Mouse (Mus musculus) midbrain, embryonic 12.5 days (tissue): ENCODE data around the gene Selenoh. TPM values are rescaled to one million over a fixed set of nuclear protein-coding genes. Genes with fewer than 3 reads are reported as not detected.

Source experiments
- ATAC-seq: fragments of 200-750 bp; cut with Nextera tagmentation; 2 replicates; pipeline ENCODE4 v1.8.0; 2017; ENCODE audit warnings: low read depth, moderate TSS enrichment, moderate library complexity; ENCODE audit not compliant: low FRiP score
- H3K27ac ChIP-seq: fragments of 300-500 bp; sonication (generic); replicated peaks from 2 replicates; pipeline ENCODE4 v1.5.1; 2016; ENCODE audit warnings: mild to moderate bottlenecking
- H3K27me3 ChIP-seq: fragments of 300-500 bp; sonication (generic); 2 replicates; pipeline ENCODE4 v1.6.1; 2016; ENCODE audit warnings: mild to moderate bottlenecking
- H3K36me3 ChIP-seq: fragments of 300-500 bp; sonication (generic); 2 replicates; pipeline ENCODE4 v1.6.1; 2016
- H3K4me1 ChIP-seq: fragments of 300-500 bp; sonication (generic); 2 replicates; pipeline ENCODE4 v1.6.1; 2016
- H3K4me2 ChIP-seq: fragments of 300-500 bp; sonication (generic); replicated peaks from 2 replicates; pipeline ENCODE4 v1.6.1; 2016; ENCODE audit warnings: mild to moderate bottlenecking, moderate library complexity
- H3K4me3 ChIP-seq: fragments of 300-500 bp; sonication (generic); 2 replicates; pipeline ENCODE4 v1.5.1; 2016; ENCODE audit warnings: mild to moderate bottlenecking
- H3K9ac ChIP-seq: fragments of 300-500 bp; sonication (generic); replicated peaks from 2 replicates; pipeline ENCODE4 v1.6.1; 2016; ENCODE audit warnings: mild to moderate bottlenecking, moderate library complexity
- H3K9me3 ChIP-seq: fragments of 300-500 bp; sonication (generic); 2 replicates; pipeline ENCODE4 v1.6.1; 2016; ENCODE audit warnings: mild to moderate bottlenecking
- WGBS: fragments of 180-500 bp; shearing (Covaris S2); methylation state at CpG from one replicate; pipeline ENCODE4 v1.1.7; 2016; 5-methylcytosine and 5-hydroxymethylcytosine counted together
- polyA plus RNA-seq: library from polyadenylated mRNA; unstranded; fragments of >200 nt; fragmentation: Nextera tagmentation; extraction: Ambion mirVana; gene quantifications from 2 replicates; pipeline ENCODE4 v1.2.1, GENCODE M21; 2016

Selenoh gene
- 367 and 374 TPM in 2 replicates for polyA plus RNA-seq

DNA sequence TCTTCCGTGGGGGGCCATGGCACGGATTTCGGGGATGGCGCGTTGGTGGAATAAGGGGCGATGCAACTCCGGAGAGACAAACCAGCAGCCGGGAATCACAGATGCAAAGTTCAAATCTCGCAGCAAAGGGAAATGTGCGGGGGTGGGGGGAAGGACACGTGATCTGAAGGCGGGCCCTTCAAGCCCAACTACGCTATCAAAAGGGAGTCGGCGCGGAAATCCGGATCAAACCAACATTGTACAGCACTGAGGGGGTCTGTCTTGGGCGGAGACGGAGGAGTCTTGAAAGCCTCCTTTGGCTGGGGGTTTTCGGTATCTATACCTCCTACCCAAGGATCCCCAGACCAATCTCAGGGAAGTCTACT lies at the start of gene Selenoh:
Gene Selenoh (minus strand): TSS at position 202 of the 365 bp plus-strand sequence.
- Histone ChIP-seq H3K4me2 (peak within 1 kb of the TSS; percentile 71), H3K4me3 (peak within 1 kb of the TSS; percentile 78), H3K27me3 (no peaks in the 10 kb centered on the region), H3K9ac (peak within 1 kb of the TSS; percentile 85), H3K9me3 (no peaks in the 10 kb centered on the region), H3K36me3 (peaks cover 40% of the 10 kb centered on the region), H3K27ac (peak within 1 kb of the TSS; percentile 93), H3K4me1 (peaks cover 11% of the 10 kb centered on the region)
- 1% methylated on average over 20 of the region's 20 CpGs for WGBS
- peak; percentile 97 for ATAC-seq

DNA sequence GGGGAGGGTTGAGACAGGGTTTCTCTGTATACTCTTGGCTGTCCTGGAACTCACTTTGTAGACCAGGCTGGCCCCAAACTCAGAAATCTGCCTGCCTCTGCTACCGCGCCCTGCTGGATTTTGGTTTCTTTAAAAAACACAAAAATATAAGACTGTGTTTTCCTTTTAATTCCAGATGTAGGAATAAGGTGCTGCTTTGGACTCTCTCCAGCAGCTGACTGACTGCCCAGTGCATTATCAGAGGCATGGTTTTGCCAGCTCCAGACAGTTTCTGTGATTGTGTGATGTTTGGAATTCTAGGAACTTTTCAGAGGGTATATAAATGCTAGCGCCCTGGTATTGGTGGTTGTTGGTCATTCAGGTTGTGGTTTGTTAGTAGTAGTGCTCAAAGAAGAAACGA lies 46.8 kb upstream of the Selenoh start:
- no peaks in the 10 kb centered on the region for H3K27me3 ChIP-seq
- ATAC-seq, result no peak
- H3K4me2 ChIP-seq, result no peak overlapping the region
- H3K27ac ChIP-seq, result no peak overlapping the region
- no peak overlapping the region for H3K9ac ChIP-seq
- H3K4me1 ChIP-seq, result peaks cover 16% of the 10 kb centered on the region
- peaks cover 11% of the 10 kb centered on the region for H3K36me3 ChIP-seq
- no peak overlapping the region for H3K4me3 ChIP-seq
- no peaks in the 10 kb centered on the region for H3K9me3 ChIP-seq
- 96% methylated on average over 4 of the region's 4 CpGs for WGBS

DNA sequence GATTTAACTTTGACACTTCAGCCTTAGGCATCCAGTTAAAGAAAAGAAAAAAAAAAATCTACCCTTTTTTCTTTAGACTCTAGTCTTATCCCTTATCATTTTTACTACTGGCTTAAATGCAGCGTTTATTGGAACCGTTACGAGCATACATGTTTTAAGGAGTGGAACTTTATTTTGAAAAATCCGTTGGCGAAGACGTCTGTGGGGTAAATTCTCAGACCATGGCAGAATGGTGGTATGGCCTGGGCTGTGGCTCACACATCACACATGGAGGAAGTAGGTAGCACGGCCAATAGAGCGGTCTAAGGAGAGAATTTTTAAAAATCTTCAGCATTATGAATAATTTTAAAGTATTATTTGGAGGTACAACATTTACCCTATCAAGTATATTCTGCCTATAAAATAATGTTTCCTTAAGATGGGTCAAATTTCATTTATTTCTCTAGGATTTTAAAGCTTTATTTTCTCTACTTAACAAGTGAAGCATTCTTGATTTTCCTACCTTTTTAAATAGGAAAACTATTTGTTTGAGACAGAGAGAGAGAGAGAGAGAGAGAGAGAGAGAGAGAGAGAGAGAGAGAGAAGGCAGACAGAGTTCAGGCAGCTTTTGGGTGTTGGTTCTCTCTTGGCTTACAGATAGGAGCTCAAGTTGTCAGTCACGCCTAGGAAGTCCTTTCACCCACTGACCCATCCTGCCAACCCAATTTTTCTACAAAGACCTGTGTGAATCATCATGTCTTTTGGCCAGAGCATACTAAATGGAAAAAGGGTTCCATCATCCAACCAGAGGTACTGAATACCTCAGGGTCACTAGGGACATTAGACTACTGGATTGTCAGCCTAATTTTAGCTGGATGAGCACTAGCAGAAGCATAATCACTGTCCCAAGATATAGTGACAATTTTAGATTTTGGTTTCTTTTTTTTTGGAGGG lies 46.1 kb upstream of the Selenoh start:
- H3K27me3 ChIP-seq, result no peaks in the 10 kb centered on the region
- H3K4me2 ChIP-seq, result peak overlapping the region; percentile 81
- 39% methylated on average over 9 of the region's 9 CpGs for WGBS
- H3K36me3 ChIP-seq, result peaks cover 7% of the 10 kb centered on the region
- no peak for ATAC-seq
- H3K4me3 ChIP-seq, result peak overlapping the region; percentile 96
- H3K9me3 ChIP-seq, result no peaks in the 10 kb centered on the region
- H3K27ac ChIP-seq, result peak overlapping the region; percentile 97; the same call in 1 of the 2 replicates
- peak overlapping the region; percentile 71 for H3K9ac ChIP-seq
- peaks cover 16% of the 10 kb centered on the region for H3K4me1 ChIP-seq

DNA sequence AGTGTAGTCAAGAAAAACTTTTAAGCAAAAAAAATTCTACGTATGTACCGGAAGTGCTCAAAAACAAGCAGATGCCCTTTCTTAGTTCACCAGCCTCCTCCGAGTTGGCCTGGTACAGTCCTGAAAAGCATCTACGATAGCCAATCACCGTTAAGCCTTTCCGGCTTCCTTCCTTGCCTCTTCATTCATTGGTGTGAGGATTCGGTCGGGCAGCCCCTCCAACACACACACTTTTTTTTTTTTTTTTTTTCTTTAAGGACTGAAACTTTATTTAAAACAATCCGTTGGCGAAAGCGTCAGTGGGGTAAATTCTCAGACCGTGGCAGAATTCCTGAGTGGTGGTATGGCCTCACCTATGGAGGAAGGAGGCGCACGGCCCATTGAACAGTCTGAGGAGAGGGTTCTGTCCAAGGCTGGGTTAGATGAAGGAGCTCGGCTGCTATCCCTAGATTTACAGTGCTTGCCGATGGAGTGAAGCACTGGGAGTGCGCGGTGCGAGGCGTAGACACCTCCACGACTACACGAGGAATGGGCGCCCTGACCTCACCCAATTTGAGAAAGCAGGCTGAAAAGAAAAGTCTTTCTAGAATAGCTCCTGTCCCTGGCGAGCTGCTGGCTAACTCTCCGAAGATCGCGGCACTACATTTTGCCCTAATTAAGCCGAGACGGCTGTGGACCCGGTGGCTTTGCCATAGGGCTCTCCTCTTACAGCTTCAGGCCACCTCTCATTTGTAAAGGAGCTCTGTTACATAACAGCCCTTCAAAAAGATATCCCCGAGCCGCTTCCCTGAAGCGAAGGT lies 45.2 kb upstream of the Selenoh start:
- Histone ChIP-seq H3K36me3 (peaks cover 4% of the 10 kb centered on the region; the same call in 1 of the 2 replicates), H3K4me1 (peaks cover 16% of the 10 kb centered on the region), H3K27ac (peak overlapping the region; percentile 97), H3K9ac (peak overlapping the region; percentile 94), H3K9me3 (no peaks in the 10 kb centered on the region), H3K4me3 (peak overlapping the region; percentile 96), H3K4me2 (peak overlapping the region; percentile 81), H3K27me3 (no peaks in the 10 kb centered on the region)
- peak; percentile 94 for ATAC-seq
- under 1% methylated on average over 33 of the region's 33 CpGs for WGBS

DNA sequence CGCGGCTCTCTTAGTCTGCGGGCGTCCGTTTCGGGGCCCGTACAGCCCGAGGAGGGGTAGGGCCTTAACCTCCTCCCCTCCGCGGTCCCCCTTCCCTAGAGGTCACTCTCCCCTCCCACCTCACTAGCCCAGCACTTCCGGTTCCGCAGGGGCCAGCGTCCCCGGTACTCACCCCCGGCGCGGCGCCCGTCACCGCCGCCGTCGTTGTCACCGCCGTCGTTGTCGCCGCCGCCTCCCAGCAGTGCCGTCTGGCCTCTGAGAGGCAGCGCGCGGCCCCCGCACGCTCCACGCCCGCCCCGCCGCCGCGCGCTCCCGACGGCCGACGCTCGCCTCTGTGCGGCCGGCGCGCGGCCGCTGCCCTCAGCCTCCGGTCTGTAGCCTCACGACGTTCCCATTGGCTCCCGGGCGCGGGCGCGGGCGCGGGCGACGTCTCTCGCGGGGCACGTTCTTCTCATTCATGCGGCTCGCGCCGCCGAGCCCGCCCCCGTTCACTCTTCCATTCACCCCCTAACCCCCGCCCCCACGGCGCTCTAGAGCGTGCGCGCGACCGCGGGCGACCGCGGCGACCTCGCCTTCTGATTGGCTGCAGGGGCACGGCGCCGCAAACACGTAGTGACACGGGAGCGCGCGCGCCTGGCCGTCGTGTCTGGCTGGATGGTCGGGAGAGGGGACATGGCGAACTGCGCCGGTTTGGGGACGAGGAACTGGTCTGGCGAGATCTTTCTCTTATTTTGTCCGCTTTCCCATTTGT lies 44.4 kb upstream of the Selenoh start, which contains the start of gene Zdhhc5:
Gene Zdhhc5 (minus strand): TSS at position 370 of the 751 bp plus-strand sequence.
- H3K4me1 ChIP-seq, result peaks cover 16% of the 10 kb centered on the region
- peaks cover 12% of the 10 kb centered on the region for H3K36me3 ChIP-seq
- H3K4me2 ChIP-seq, result peak within 1 kb of the TSS; percentile 81
- peak within 1 kb of the TSS; percentile 96 for H3K4me3 ChIP-seq
- H3K27me3 ChIP-seq, result no peaks in the 10 kb centered on the region
- peak within 1 kb of the TSS; percentile 94 for H3K9ac ChIP-seq
- peak within 1 kb of the TSS; percentile 97 for H3K27ac ChIP-seq
- WGBS, result under 1% methylated on average over 81 of the region's 107 CpGs
- ATAC-seq, result peak; percentile 97
- no peaks in the 10 kb centered on the region for H3K9me3 ChIP-seq

DNA sequence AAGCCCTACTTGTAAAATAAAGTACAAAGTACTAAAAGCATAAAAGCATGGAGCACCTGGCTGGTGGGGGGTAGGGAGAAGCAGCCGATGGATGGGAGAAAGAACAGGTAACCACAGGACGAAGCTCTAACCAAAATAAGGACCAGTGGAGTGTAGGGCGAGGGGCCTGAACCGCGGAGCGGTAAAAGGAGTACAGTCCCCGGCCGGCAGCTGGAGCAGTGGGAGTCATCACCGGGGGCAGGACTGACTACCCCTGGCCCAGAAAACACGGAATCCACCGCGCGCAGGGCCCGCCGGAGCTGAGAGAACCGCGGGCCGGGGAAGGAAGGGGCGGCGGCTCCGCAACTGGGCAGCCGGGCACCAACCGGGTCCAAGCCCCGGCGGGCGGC lies 43.8 kb upstream of the Selenoh start:
- Histone ChIP-seq H3K4me1 (peaks cover 16% of the 10 kb centered on the region), H3K36me3 (peaks cover 16% of the 10 kb centered on the region), H3K27me3 (no peaks in the 10 kb centered on the region), H3K9ac (peak overlapping the region; percentile 94), H3K4me2 (peak overlapping the region; percentile 81), H3K27ac (peak overlapping the region; percentile 97), H3K4me3 (peak overlapping the region; percentile 96), H3K9me3 (no peaks in the 10 kb centered on the region)
- ATAC-seq, result peak; percentile 16
- 1% methylated on average over 24 of the region's 26 CpGs for WGBS

DNA sequence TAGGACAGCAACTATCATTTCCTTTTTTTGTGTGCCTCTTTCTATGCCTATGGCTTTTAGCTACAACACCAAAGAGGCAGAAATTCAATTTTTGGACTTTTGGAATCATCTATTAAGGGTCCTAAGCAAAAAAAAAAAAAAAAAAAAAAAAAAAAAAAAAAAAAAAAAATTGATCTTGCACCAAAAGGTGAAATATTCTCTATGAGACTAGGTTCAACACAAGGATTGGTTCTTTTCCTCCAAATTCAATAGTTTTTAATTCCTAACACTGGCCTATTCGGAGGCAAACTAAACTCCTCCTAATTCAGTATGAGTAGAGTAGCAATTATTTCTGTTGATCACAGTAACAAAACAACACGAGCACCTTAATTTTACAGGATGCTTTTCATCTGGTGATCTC lies 41.3 kb upstream of the Selenoh start:
- Histone ChIP-seq H3K4me2 (no peak overlapping the region), H3K9ac (no peak overlapping the region), H3K4me1 (peaks cover 26% of the 10 kb centered on the region), H3K27me3 (no peaks in the 10 kb centered on the region), H3K9me3 (no peaks in the 10 kb centered on the region), H3K4me3 (no peak overlapping the region), H3K27ac (no peak overlapping the region), H3K36me3 (peaks cover 33% of the 10 kb centered on the region)
- WGBS, result 88% methylated on average over 2 of the region's 2 CpGs
- no peak for ATAC-seq

DNA sequence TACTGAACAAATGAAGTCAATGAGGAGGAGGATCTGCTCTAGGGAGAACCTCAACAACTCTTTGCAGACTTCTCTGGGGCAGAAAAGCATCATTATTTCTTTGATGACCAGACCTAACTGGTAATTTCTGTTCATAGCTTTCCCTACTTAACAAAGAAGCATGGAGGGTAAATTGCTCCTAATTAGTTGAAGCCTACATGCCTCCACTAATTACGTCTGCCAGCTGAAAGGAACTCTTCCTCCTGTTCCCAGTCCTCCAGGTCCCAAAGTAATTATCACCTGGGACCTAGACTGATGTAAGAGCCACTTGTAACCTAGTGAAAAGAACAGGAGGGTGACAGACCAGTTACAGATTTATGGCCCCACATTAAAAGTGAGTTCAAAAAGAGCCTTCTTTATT lies 37.0 kb upstream of the Selenoh start:
- Histone ChIP-seq H3K27me3 (no peaks in the 10 kb centered on the region), H3K4me2 (no peak overlapping the region), H3K4me3 (no peak overlapping the region), H3K4me1 (peaks cover 12% of the 10 kb centered on the region; the same call in 1 of the 2 replicates), H3K9ac (no peak overlapping the region), H3K36me3 (peaks cover 50% of the 10 kb centered on the region), H3K27ac (no peak overlapping the region), H3K9me3 (no peaks in the 10 kb centered on the region)
- ATAC-seq, result no peak; the same call in 1 of the 2 replicates
- WGBS, result 76% methylated on average over 1 of the region's 1 CpGs

DNA sequence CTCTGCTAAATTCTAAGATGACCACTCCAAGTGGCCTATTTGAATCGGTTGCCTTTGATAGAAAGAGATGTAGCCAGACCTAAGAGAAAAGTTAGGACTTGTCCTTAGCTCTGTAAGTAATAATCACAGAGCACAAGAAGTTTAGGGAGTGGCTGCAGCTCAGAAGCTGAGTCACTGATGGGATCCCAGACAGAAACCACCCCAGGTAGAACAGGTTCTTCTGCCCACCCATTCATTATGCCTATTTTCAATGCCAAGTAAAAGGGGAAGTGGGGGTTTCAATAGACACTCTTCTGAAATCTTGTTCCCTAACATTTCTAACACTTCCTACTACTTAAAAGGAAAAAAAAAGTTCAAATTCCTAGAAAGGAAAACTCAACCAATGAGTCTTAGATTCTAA lies 34.7 kb upstream of the Selenoh start:
- H3K36me3 ChIP-seq, result peaks cover 49% of the 10 kb centered on the region
- 85% methylated on average over 1 of the region's 1 CpGs for WGBS
- no peak for ATAC-seq

DNA sequence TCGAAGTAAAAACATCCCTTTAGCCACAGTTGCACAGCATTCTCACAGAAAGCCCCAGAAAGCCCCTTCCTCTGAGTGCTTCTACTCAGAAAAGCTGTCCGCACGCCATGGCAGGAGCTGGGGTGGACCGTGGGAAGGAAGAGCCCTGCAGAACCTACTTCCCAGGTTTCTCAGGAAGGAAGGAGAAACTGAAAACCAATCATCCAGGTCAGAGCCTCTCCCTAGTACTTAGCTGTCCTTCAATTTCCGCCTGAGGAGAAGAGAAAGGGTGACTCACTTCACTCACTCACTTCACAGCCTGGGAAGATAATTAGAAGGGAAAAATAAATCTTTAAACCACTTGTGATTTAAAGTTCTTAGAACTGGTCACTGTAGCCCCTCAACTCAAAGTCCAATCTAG lies 33.8 kb upstream of the Selenoh start:
- Histone ChIP-seq H3K4me1 (peaks cover 12% of the 10 kb centered on the region; the same call in 1 of the 2 replicates), H3K27me3 (no peaks in the 10 kb centered on the region), H3K9ac (no peak overlapping the region), H3K27ac (no peak overlapping the region), H3K4me3 (no peak overlapping the region), H3K4me2 (no peak overlapping the region), H3K9me3 (no peaks in the 10 kb centered on the region), H3K36me3 (peaks cover 41% of the 10 kb centered on the region; the same call in 1 of the 2 replicates)
- 69% methylated on average over 5 of the region's 5 CpGs for WGBS
- ATAC-seq, result no peak

More for the DNA sequence above, 34.7 kb upstream of the Selenoh start:
- Histone ChIP-seq H3K4me3 (no peak overlapping the region), H3K9me3 (no peaks in the 10 kb centered on the region), H3K27ac (no peak overlapping the region), H3K27me3 (no peaks in the 10 kb centered on the region), H3K4me1 (peaks cover 12% of the 10 kb centered on the region; the same call in 1 of the 2 replicates), H3K4me2 (no peak overlapping the region), H3K9ac (no peak overlapping the region)

DNA sequence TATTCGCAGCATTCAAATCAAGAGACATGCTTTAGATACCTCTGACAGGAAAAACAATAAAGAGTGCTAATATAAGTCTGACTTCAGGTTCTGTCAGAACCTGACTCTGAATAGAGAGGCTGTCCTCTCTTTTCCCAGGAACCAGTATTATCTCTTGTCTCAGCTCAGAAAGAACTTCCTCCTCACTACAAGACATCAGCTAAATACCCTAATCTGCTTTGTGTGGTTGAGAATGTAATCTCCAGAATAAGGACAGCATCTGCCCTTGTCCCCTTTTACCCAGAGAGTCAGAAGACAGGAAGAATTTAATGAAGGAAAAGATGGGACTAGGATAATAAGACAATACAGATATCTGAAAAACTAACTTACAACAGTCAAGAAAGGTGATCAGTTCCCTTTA lies 32.9 kb upstream of the Selenoh start:
- H3K4me3 ChIP-seq, result no peak overlapping the region
- H3K9me3 ChIP-seq, result no peaks in the 10 kb centered on the region
- no peak overlapping the region for H3K9ac ChIP-seq
- peaks cover 40% of the 10 kb centered on the region for H3K36me3 ChIP-seq
- no peak overlapping the region for H3K4me2 ChIP-seq
- 96% methylated on average over 1 of the region's 1 CpGs for WGBS
- no peaks in the 10 kb centered on the region for H3K27me3 ChIP-seq
- peaks cover 8% of the 10 kb centered on the region; the same call in 1 of the 2 replicates for H3K4me1 ChIP-seq
- H3K27ac ChIP-seq, result no peak overlapping the region
- ATAC-seq, result no peak
